Mouse (Mus musculus): ENCODE results near the gene Acap2. TPM values are rescaled to one million over a fixed set of nuclear protein-coding genes. Genes with fewer than 3 reads are reported as not detected.

The Acap2 gene
- polyA plus RNA-seq, 1 experiment from 2014 or later: 5.6 TPM

DNA sequence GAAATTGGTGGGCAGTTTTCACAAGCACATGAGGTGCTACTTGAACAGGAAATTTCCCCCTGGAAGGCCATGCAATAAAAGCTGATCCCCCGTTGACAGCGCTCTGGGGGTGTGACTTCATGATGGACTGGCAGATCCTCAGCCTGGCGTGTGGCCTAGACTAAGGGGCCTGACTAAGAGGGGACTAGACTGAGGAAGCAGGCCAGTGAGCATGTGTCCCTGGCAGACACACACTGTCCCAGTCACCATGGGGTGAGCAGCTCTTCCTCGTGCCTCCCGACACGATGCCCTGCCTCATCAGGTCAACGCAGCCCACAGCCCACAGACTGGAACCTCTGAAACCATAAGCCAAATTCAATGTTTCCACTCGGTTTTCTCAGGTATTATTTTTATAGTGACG lies 18.5 kb downstream of the Acap2 start:
- ATAC-seq: no peak
- H3K36me3 ChIP-seq (replicated peaks; ENCODE audit: insufficient read depth, low read length): no peaks in the 10 kb centered on the region
- H3K9ac ChIP-seq (replicated peaks): no peak overlapping the region
- H3K9me3 ChIP-seq (ENCODE audit: low read length): no peaks in the 10 kb centered on the region
- TF ChIP-seq EP300 (IDR thresholded peaks at IDR 0.05; ENCODE audit: low read depth) (no peak), CTCF (IDR thresholded peaks at IDR 0.05; ENCODE audit: low read depth) (no peak)
- DNase-seq: no peak
- H3K27ac ChIP-seq (ENCODE audit: low read depth): no peak overlapping the region
- peaks cover 16% of the 10 kb centered on the region for H3K4me1 ChIP-seq (ENCODE audit: insufficient read depth)
- H3K4me3 ChIP-seq (ENCODE audit: low read depth, low read length): no peak overlapping the region
- WGBS (ENCODE audit: insufficient replicate concordance): 70% methylated on average over 9 of the region's 9 CpGs
- H3K4me2 ChIP-seq (ENCODE audit: low read depth, low read length): no peak overlapping the region
- H3K27me3 ChIP-seq (ENCODE audit: insufficient read depth, low read length): no peaks in the 10 kb centered on the region

DNA sequence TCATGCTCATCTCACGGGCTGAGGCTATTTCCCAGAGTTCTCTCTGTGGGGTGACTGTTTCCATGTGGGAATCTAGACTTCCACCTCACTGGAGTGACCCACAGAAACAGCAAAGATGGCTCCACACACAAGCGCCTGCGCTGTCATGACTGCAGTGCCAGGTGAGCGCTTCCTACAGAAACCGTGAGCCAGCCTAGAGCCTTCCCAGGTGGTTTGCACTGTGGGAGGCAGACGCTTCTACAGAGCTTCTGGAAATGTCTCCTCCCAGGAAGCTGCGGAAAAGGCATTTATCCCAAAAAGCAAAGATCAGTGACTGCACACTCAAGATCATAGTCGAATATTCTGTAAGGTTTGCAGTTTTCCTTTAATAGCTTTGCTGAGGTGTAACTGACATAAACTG lies 20.2 kb downstream of the Acap2 start:
- no peak for ATAC-seq
- Histone ChIP-seq H3K9me3 (ENCODE audit: low read length) (no peaks in the 10 kb centered on the region), H3K27me3 (ENCODE audit: insufficient read depth, low read length) (no peaks in the 10 kb centered on the region), H3K4me2 (ENCODE audit: low read depth, low read length) (no peak overlapping the region), H3K4me3 (ENCODE audit: low read depth, low read length) (no peak overlapping the region), H3K4me1 (ENCODE audit: insufficient read depth) (peaks cover 16% of the 10 kb centered on the region), H3K9ac (replicated peaks) (no peak overlapping the region), H3K27ac (ENCODE audit: low read depth) (no peak overlapping the region), H3K36me3 (replicated peaks; ENCODE audit: insufficient read depth, low read length) (no peaks in the 10 kb centered on the region)
- 81% methylated on average over 8 of the region's 8 CpGs for WGBS (ENCODE audit: insufficient replicate concordance)
- TF ChIP-seq EP300 (IDR thresholded peaks at IDR 0.05; ENCODE audit: low read depth) (no peak), CTCF (IDR thresholded peaks at IDR 0.05; ENCODE audit: low read depth) (no peak)
- DNase-seq: no peak

DNA sequence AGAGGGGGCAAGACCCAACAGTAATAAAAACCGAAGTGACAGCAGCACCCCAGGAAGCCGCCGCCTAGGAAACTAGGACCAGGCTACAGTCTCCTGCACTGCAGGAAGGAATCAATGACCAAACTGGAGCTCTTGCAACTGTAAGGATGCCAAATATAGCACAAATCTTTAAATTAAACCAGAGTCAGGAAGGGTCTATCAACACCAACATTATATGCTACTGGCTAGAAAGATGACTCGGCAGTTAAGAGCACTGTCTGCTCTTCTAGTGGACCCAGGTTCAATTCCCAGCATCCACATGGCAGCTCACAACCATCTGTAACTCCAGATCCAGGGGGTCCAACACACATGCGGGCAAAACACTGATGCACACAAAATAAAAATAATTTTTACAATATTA lies 21.7 kb downstream of the Acap2 start:
- Histone ChIP-seq H3K4me2 (ENCODE audit: low read depth, low read length) (no peak overlapping the region), H3K9me3 (ENCODE audit: low read length) (no peaks in the 10 kb centered on the region), H3K4me3 (ENCODE audit: low read depth, low read length) (no peak overlapping the region), H3K9ac (replicated peaks) (no peak overlapping the region), H3K27ac (ENCODE audit: low read depth) (no peak overlapping the region), H3K27me3 (ENCODE audit: insufficient read depth, low read length) (no peaks in the 10 kb centered on the region), H3K4me1 (ENCODE audit: insufficient read depth) (peaks cover 13% of the 10 kb centered on the region), H3K36me3 (replicated peaks; ENCODE audit: insufficient read depth, low read length) (no peaks in the 10 kb centered on the region)
- no peak for TF ChIP-seq CTCF (IDR thresholded peaks at IDR 0.05; ENCODE audit: low read depth)
- TF ChIP-seq EP300 (IDR thresholded peaks at IDR 0.05; ENCODE audit: low read depth): no peak
- WGBS (ENCODE audit: insufficient replicate concordance): 58% methylated on average over 5 of the region's 5 CpGs
- ATAC-seq: no peak
- no peak for DNase-seq

DNA sequence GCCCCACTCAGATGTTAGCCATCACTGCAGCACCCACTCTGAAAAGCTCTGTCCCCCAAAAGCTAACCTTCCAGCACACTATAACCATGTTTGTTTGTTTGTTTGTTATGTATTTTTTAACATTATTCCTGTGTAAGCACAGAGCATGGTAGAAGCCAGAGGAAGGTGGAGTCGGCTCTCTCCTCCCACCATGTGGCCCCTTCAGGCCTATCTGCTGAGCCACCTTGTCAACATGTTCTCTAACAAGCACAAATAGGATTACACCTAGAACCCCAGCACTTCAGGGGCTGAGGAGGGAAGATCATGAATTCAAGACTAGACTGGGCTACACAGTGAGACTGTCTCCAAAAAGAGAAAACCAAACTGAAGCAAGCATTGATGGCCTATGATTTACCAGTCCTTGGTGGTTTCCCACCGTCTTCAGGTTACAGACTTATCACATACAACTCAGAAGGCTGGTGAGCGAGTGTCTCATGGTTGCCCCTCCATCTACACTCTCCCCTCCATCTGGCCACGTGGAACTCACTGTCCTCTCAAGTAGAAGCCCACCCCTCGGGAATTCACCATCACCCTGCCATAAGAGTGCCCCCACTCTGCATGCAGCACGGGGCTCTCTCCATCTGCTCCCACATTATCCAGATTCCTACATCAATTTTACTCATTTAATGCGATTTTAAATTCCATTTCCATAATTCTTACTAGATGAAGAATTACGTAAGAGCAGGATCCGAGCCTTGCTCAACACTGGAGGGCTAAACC lies 26.0 kb downstream of the Acap2 start:
- WGBS (ENCODE audit: insufficient replicate concordance): 74% methylated on average over 9 of the region's 9 CpGs
- Histone ChIP-seq H3K27me3 (ENCODE audit: insufficient read depth, low read length) (no peaks in the 10 kb centered on the region), H3K4me3 (ENCODE audit: low read depth, low read length) (no peak overlapping the region), H3K9me3 (ENCODE audit: low read length) (no peaks in the 10 kb centered on the region), H3K9ac (replicated peaks) (no peak overlapping the region), H3K27ac (ENCODE audit: low read depth) (no peak overlapping the region), H3K36me3 (replicated peaks; ENCODE audit: insufficient read depth, low read length) (no peaks in the 10 kb centered on the region), H3K4me1 (ENCODE audit: insufficient read depth) (peaks cover 16% of the 10 kb centered on the region; the same call in 1 of the 2 replicates), H3K4me2 (ENCODE audit: low read depth, low read length) (no peak overlapping the region)
- no peak for TF ChIP-seq CTCF (IDR thresholded peaks at IDR 0.05; ENCODE audit: low read depth)
- TF ChIP-seq EP300 (IDR thresholded peaks at IDR 0.05; ENCODE audit: low read depth): no peak
- ATAC-seq: no peak
- no peak for DNase-seq

DNA sequence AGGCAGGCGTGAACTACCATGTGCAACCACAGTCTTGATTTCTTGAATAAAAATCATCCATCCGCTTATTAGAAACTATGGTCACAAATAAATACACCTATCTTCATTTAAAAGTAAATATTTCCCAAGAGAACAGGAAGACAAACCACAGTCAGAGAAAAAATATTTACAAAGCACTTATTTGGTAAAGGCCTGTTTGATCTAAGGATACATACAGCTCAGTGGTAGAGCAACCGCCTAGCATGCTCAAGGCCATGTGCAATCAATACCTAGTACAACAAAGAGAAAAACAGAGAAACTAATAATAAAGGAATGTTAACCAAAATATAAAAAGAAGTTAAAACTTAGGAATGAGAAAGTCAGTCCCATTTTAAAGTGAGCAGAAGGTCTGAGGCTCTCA lies 28.8 kb downstream of the Acap2 start:
- H3K9me3 ChIP-seq (ENCODE audit: low read length): no peaks in the 10 kb centered on the region
- H3K9ac ChIP-seq (replicated peaks): no peak overlapping the region
- 72% methylated on average over 3 of the region's 3 CpGs for WGBS (ENCODE audit: insufficient replicate concordance)
- H3K27me3 ChIP-seq (ENCODE audit: insufficient read depth, low read length): no peaks in the 10 kb centered on the region
- H3K27ac ChIP-seq (ENCODE audit: low read depth): peak overlapping the region; percentile 67
- no peak for DNase-seq
- peak; percentile 82 for ATAC-seq
- H3K4me1 ChIP-seq (ENCODE audit: insufficient read depth): peaks cover 32% of the 10 kb centered on the region
- H3K4me3 ChIP-seq (ENCODE audit: low read depth, low read length): no peak overlapping the region
- TF ChIP-seq EP300 (IDR thresholded peaks at IDR 0.05; ENCODE audit: low read depth): peak; percentile 16; the same call in 1 of the 2 replicates
- TF ChIP-seq CTCF (IDR thresholded peaks at IDR 0.05; ENCODE audit: low read depth): no peak
- 0 out of 2 replicates have a peak overlapping the region, but pooled peaks have one; percentile 0 for H3K4me2 ChIP-seq (ENCODE audit: low read depth, low read length)
- no peaks in the 10 kb centered on the region for H3K36me3 ChIP-seq (replicated peaks; ENCODE audit: insufficient read depth, low read length)

DNA sequence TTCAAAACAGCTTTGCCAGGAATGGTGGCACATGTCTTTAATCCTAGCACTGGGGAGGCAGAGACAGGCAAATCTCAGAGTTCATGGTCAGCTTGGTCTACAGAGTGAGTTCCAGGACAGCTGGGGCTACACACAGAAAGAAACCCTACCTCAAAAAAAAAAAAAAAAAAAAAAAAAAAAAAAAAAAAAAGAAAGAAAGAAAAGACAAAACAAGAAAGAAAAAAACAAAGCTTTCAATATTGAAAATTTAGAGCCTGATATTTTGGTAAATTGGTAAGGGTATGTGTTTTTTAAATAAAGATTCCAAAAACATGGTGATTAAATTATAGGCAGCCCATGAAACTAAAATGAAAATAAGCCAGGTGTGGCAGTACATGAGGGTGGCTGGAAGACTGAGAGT lies 29.6 kb downstream of the Acap2 start:
- no peaks in the 10 kb centered on the region for H3K27me3 ChIP-seq (ENCODE audit: insufficient read depth, low read length)
- ATAC-seq (no peak), DNase-seq (no peak)
- H3K4me2 ChIP-seq (ENCODE audit: low read depth, low read length): no peak overlapping the region
- peaks cover 33% of the 10 kb centered on the region for H3K4me1 ChIP-seq (ENCODE audit: insufficient read depth)
- H3K4me3 ChIP-seq (ENCODE audit: low read depth, low read length): no peak overlapping the region
- TF ChIP-seq EP300 (IDR thresholded peaks at IDR 0.05; ENCODE audit: low read depth) (no peak), CTCF (IDR thresholded peaks at IDR 0.05; ENCODE audit: low read depth) (no peak)
- H3K9ac ChIP-seq (replicated peaks): no peak overlapping the region
- H3K36me3 ChIP-seq (replicated peaks; ENCODE audit: insufficient read depth, low read length): no peaks in the 10 kb centered on the region
- H3K9me3 ChIP-seq (ENCODE audit: low read length): no peaks in the 10 kb centered on the region
- peak overlapping the region; percentile 58; the same call in 1 of the 2 replicates for H3K27ac ChIP-seq (ENCODE audit: low read depth)
